Mouse (Mus musculus) bone marrow macrophage, adult 2 months (primary cell): ENCODE results near the gene Hmox2. TPM values are rescaled to one million over a fixed set of nuclear protein-coding genes. Genes with fewer than 3 reads are reported as not detected.

Experiments
- H3K27ac ChIP-seq: 2 replicates; pipeline ENCODE4 v1.5.1; 2012; ENCODE audit warnings: low read depth, low read length; ENCODE audit not compliant: insufficient read depth
- H3K4me1 ChIP-seq: 2 replicates; pipeline ENCODE4 v1.6.1; 2012; ENCODE audit warnings: low read length; ENCODE audit not compliant: control insufficient read depth, insufficient read depth
- H3K4me3 ChIP-seq: 2 replicates; pipeline ENCODE4 v1.5.1; 2012; ENCODE audit warnings: mild to moderate bottlenecking, low read length, moderate library complexity; ENCODE audit not compliant: insufficient read depth
- CTCF ChIP-seq: IDR thresholded peaks from 2 replicates; pipeline ENCODE4 v1.5.1; 2012; ENCODE audit warnings: low read depth, mild to moderate bottlenecking, low read length, moderate library complexity
- POLR2A ChIP-seq: IDR thresholded peaks from 2 replicates; pipeline ENCODE4 v1.6.1; 2012; ENCODE audit warnings: mild to moderate bottlenecking, low read depth, low read length, borderline replicate concordance
- polyA plus RNA-seq: library from polyadenylated mRNA; stranded (reverse); fragments of >200 nt; gene quantifications from 2 replicates; pipeline ENCODE4 v1.2.4, GENCODE M21; 2012; ENCODE audit not compliant: missing spikeins, insufficient read depth, insufficient read length

The Hmox2 gene
- polyA plus RNA-seq, 1 experiment = 252 TPM

DNA sequence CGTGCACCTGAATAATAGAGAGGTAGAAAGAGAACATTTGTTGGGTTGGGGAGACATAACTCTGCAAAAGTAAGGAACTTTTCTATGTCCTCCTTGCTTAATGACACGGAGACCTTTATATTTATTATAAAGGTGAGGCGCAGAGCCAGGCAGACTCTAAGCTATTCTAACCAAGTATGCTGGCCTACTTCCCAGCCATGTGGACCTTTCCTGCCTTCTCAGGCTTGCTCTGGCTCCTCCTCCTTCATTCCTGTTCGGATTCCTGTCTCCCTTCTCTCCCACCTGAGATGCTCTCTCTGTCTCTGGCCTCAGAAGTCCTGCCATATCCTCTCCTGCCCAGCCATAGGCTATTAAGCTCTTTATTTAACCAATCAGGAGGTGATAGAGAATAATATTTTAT is 895 bp upstream of the Hmox2 start:
- Histone ChIP-seq H3K4me3 (no peak overlapping the region), H3K27ac (no peak overlapping the region), H3K4me1 (peaks cover 36% of the 10 kb centered on the region)
- TF ChIP-seq POLR2A (no peak), CTCF (no peak)

DNA sequence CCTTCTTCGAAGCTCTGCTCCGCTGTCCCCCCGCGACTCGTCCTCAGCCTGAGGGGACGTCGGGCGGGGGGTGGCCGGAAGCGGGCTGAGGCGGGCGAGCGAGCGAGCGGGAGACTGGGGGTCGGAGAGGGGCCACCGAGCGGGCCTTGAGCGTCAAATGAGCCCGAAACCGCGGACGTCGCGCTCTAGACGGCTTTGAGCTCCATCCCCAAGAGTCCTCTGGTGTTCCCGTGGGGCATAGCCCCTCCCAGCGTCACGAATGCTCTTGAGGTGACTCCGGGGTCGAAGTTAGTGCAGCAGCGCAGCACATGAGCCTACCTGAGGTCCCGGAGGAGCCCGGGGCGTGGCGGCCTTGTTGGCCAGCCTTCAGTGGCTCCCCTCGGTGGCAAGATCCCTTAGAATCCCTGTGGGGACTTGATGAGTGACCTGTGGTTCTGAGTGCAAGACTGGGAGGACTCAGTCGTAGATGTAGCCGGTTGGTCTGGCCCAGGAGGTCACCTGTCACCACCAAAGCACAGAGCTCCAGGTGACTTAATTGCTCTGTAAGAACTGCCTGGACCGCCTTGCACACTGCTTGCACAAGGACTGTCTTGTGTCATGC is 467 bp downstream of the Hmox2 start:
- H3K27ac ChIP-seq = peak overlapping the region; percentile 39
- peaks cover 43% of the 10 kb centered on the region for H3K4me1 ChIP-seq
- no peak for TF ChIP-seq CTCF
- no peak for TF ChIP-seq POLR2A
- peak overlapping the region; percentile 66 for H3K4me3 ChIP-seq

- TF ChIP-seq POLR2A (no peak), CTCF (no peak)
- peak overlapping the region; percentile 37 for H3K4me3 ChIP-seq
- H3K4me1 ChIP-seq = peaks cover 46% of the 10 kb centered on the region
- H3K27ac ChIP-seq = peak overlapping the region; percentile 65
Observed at GRCm38 (mm10) chr16:4727526-4727925, 1.4 kb downstream of the Hmox2 start.

GRCm38 (mm10) chr16:4727963-4728362 is 1.8 kb downstream of the Hmox2 start:
- peaks cover 42% of the 10 kb centered on the region for H3K4me1 ChIP-seq
- H3K4me3 ChIP-seq = peak overlapping the region; percentile 37; the same call in 1 of the 2 replicates

GRCm38 (mm10) chr16:4730776-4731358 is 4.7 kb downstream of the Hmox2 start:
- TF ChIP-seq CTCF (no peak), POLR2A (no peak)
- Histone ChIP-seq H3K4me1 (peaks cover 29% of the 10 kb centered on the region), H3K27ac (no peak overlapping the region), H3K4me3 (no peak overlapping the region)

More at GRCm38 (mm10) chr16:4727963-4728362, 1.8 kb downstream of the Hmox2 start:
- H3K27ac ChIP-seq = peak overlapping the region; percentile 65
- no peak for TF ChIP-seq POLR2A
- TF ChIP-seq CTCF = no peak

GRCm38 (mm10) chr16:4736262-4736661 is 10.1 kb downstream of the Hmox2 start:
- TF ChIP-seq POLR2A (no peak), CTCF (no peak)
- H3K4me1 ChIP-seq = peaks cover 23% of the 10 kb centered on the region
- no peak overlapping the region for H3K27ac ChIP-seq
- H3K4me3 ChIP-seq = no peak overlapping the region

DNA sequence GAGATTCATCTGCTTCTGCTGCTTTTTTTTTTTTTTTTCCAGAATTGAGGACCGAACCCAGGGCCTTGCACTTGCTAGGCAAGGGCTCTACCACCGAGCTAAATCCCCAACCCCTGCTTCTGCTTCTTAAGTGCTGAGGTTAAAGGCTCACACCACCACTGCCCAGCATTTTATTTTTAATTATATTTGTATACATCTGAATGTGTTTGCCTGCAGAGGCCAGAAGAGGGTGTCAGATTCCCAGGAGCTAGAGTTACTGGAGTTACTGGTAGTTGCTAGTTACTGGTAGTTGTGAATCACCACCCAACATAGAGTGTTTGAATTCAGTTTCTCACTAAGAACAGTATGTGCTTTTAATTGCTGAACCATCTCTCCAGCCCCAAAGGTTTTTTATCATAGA is 13.8 kb downstream of the Hmox2 start:
- TF ChIP-seq POLR2A = no peak
- no peak for TF ChIP-seq CTCF
- H3K4me1 ChIP-seq = peaks cover 14% of the 10 kb centered on the region
- H3K4me3 ChIP-seq = no peak overlapping the region
- H3K27ac ChIP-seq = no peak overlapping the region

- H3K27ac ChIP-seq = no peak overlapping the region
- H3K4me1 ChIP-seq = peaks cover 5% of the 10 kb centered on the region; the same call in 1 of the 2 replicates
Observed at GRCm38 (mm10) chr16:4742186-4742585, 16.0 kb downstream of the Hmox2 start.

GRCm38 (mm10) chr16:4752155-4752554 is 26.0 kb downstream of the Hmox2 start:
- H3K27ac ChIP-seq = no peak overlapping the region
- TF ChIP-seq POLR2A (no peak), CTCF (no peak)
- peaks cover 18% of the 10 kb centered on the region for H3K4me1 ChIP-seq
- H3K4me3 ChIP-seq = no peak overlapping the region

More at GRCm38 (mm10) chr16:4742186-4742585, 16.0 kb downstream of the Hmox2 start:
- TF ChIP-seq CTCF = no peak
- TF ChIP-seq POLR2A = no peak
- H3K4me3 ChIP-seq = no peak overlapping the region

GRCm38 (mm10) chr16:4754045-4754444 is 27.9 kb downstream of the Hmox2 start:
- no peak overlapping the region for H3K4me3 ChIP-seq
- H3K27ac ChIP-seq = peak overlapping the region; percentile 78
- no peak for TF ChIP-seq CTCF
- no peak for TF ChIP-seq POLR2A
- H3K4me1 ChIP-seq = peaks cover 18% of the 10 kb centered on the region

- peaks cover 18% of the 10 kb centered on the region for H3K4me1 ChIP-seq
- H3K4me3 ChIP-seq = peak overlapping the region; percentile 50
- H3K27ac ChIP-seq = peak overlapping the region; percentile 16; the same call in 1 of the 2 replicates
Observed at GRCm38 (mm10) chr16:4756660-4757335, 30.6 kb downstream of the Hmox2 start.
